20 mouse cellular contexts compared by ENCODE assay signal in genomic region chr4:46957955-46958354, GRCm38 (mm10). TPM values are rescaled to one million over a fixed set of nuclear protein-coding genes. Genes with fewer than 3 reads are reported as not detected.
DNase-seq lines count a peak whose midpoint lies in the region; ATAC-seq and TF ChIP-seq lines count a peak whose summit lies in the region.
"Had no signal": no experiment of that assay in that cellular context is flagged by ENCODE, and none has a peak within 500 bp of the region (broad histone marks: within the 10 kb centered on the region; RNA-seq: fewer than 3 reads in every experiment).

No protein-coding gene starts in this region.

- no peaks in the 10 kb centered on the region for H3K36me3 ChIP-seq in forebrain, postnatal 0 days (ENCODE audit: insufficient read depth)
- no peaks in the 10 kb centered on the region for H3K36me3 ChIP-seq in forebrain, embryonic 13.5 days (ENCODE audit: poor library complexity, severe bottlenecking)
- no peaks in the 10 kb centered on the region for H3K36me3 ChIP-seq in midbrain, embryonic 15.5 days (replicated peaks)
- H3K36me3 ChIP-seq in midbrain, embryonic 14.5 days (ENCODE audit: control insufficient read depth, insufficient read depth, low read length): no peaks in the 10 kb centered on the region
- H3K36me3 ChIP-seq: embryonic facial prominence, embryonic 13.5 days; heart, embryonic 12.5 days; lung, embryonic 15.5 days; neural tube, embryonic 15.5 days had no signal

- H3K27ac ChIP-seq in forebrain, postnatal 0 days (ENCODE audit: low read depth, low read length): no peak overlapping the region
- H3K27ac ChIP-seq in forebrain, embryonic 13.5 days: no peak overlapping the region
- no peak overlapping the region for H3K27ac ChIP-seq in midbrain, embryonic 15.5 days
- no peak overlapping the region for H3K27ac ChIP-seq in midbrain, embryonic 14.5 days (replicated peaks; ENCODE audit: low read depth, low read length)
- H3K27ac ChIP-seq: embryonic facial prominence, embryonic 13.5 days; lung, embryonic 15.5 days; neural tube, embryonic 15.5 days had no signal

- no peak overlapping the region for H3K4me3 ChIP-seq in forebrain, postnatal 0 days (ENCODE audit: low read depth, low read length)
- H3K4me3 ChIP-seq in forebrain, embryonic 13.5 days: no peak overlapping the region
- H3K4me3 ChIP-seq in midbrain, embryonic 15.5 days: no peak overlapping the region
- H3K4me3 ChIP-seq in midbrain, embryonic 14.5 days (replicated peaks; ENCODE audit: low read depth, low read length): no peak overlapping the region
- H3K4me3 ChIP-seq: embryonic facial prominence, embryonic 13.5 days; heart, embryonic 12.5 days; lung, embryonic 15.5 days; neural tube, embryonic 15.5 days had no signal

- TF ChIP-seq CTCF in forebrain, postnatal 0 days (IDR thresholded peaks at IDR 0.05; ENCODE audit: low read depth): no peak

- no peaks in the 10 kb centered on the region for H3K27me3 ChIP-seq in forebrain, postnatal 0 days (ENCODE audit: insufficient read depth, low read length)
- no peaks in the 10 kb centered on the region for H3K27me3 ChIP-seq in forebrain, embryonic 13.5 days
- no peaks in the 10 kb centered on the region for H3K27me3 ChIP-seq in midbrain, embryonic 15.5 days (replicated peaks)
- H3K27me3 ChIP-seq in midbrain, embryonic 14.5 days (ENCODE audit: control insufficient read depth, insufficient read depth, low read length): no peaks in the 10 kb centered on the region
- H3K27me3 ChIP-seq: embryonic facial prominence, embryonic 13.5 days; lung, embryonic 15.5 days; neural tube, embryonic 15.5 days had no signal

- no peak for DNase-seq in forebrain, postnatal 0 days
- DNase-seq in midbrain, embryonic 14.5 days: no peak
- peak; percentile 92 to 97 for DNase-seq in cerebellum, postnatal 10 days
- DNase-seq in layer of hippocampus, postnatal 10 days (ENCODE audit: low spot score in 2 of 2): peak; percentile 36 to 53
- no peak for DNase-seq in spleen, postnatal 14 days (ENCODE audit: low spot score in 2 of 2)
- DNase-seq in lung, postnatal 25 days (ENCODE audit: low spot score): no peak
- DNase-seq: heart, postnatal 4 days; kidney, adult 18-20 months; kidney, postnatal 14 days; thymus, adult 2 months had no signal

- 83% methylated on average over 7 of the region's 7 CpGs for WGBS in forebrain, postnatal 0 days
- 89% methylated on average over 7 of the region's 7 CpGs for WGBS in forebrain, embryonic 13.5 days
- 89% methylated on average over 7 of the region's 7 CpGs for WGBS in midbrain, embryonic 15.5 days
- 87% methylated on average over 7 of the region's 7 CpGs for WGBS in midbrain, embryonic 14.5 days

- ATAC-seq in forebrain, postnatal 0 days: peak; percentile 73
- ATAC-seq in forebrain, embryonic 13.5 days: no peak
- ATAC-seq in midbrain, embryonic 15.5 days (replicated peaks): 0 out of 2 replicates have a peak, but pooled peaks have one; percentile 28
- ATAC-seq in midbrain, embryonic 14.5 days (ENCODE audit: low FRiP score, low TSS enrichment): no peak
- ATAC-seq: activated CD4-positive, CD25-positive, alpha-beta regulatory T cell, adult 4 months had no signal

- no peak overlapping the region for H3K4me2 ChIP-seq in forebrain, postnatal 0 days (ENCODE audit: low read depth)
- H3K4me2 ChIP-seq in forebrain, embryonic 13.5 days: no peak overlapping the region
- no peak overlapping the region for H3K4me2 ChIP-seq in midbrain, embryonic 15.5 days
- H3K4me2 ChIP-seq in midbrain, embryonic 14.5 days (ENCODE audit: low read length): no peak overlapping the region
- H3K4me2 ChIP-seq: embryonic facial prominence, embryonic 13.5 days; heart, embryonic 12.5 days; liver, embryonic 11.5 days; lung, embryonic 15.5 days; neural tube, embryonic 15.5 days had no signal

- no peaks in the 10 kb centered on the region for H3K4me1 ChIP-seq in forebrain, postnatal 0 days (ENCODE audit: insufficient read depth)
- no peaks in the 10 kb centered on the region for H3K4me1 ChIP-seq in forebrain, embryonic 13.5 days
- H3K4me1 ChIP-seq in midbrain, embryonic 15.5 days: no peaks in the 10 kb centered on the region
- H3K4me1 ChIP-seq in midbrain, embryonic 14.5 days (ENCODE audit: control insufficient read depth, insufficient read depth, low read length): no peaks in the 10 kb centered on the region
- H3K4me1 ChIP-seq: embryonic facial prominence, embryonic 13.5 days; heart, embryonic 12.5 days; lung, embryonic 15.5 days had no signal

- no peak overlapping the region for H3K9ac ChIP-seq in forebrain, postnatal 0 days
- H3K9ac ChIP-seq in forebrain, embryonic 13.5 days: no peak overlapping the region
- no peak overlapping the region for H3K9ac ChIP-seq in midbrain, embryonic 15.5 days
- no peak overlapping the region for H3K9ac ChIP-seq in midbrain, embryonic 14.5 days (replicated peaks; ENCODE audit: low read length)
- H3K9ac ChIP-seq: embryonic facial prominence, embryonic 13.5 days; heart, embryonic 12.5 days; lung, embryonic 15.5 days; neural tube, embryonic 15.5 days had no signal

- no peaks in the 10 kb centered on the region for H3K9me3 ChIP-seq in forebrain, postnatal 0 days (ENCODE audit: low read length)
- no peaks in the 10 kb centered on the region for H3K9me3 ChIP-seq in forebrain, embryonic 13.5 days (replicated peaks)
- H3K9me3 ChIP-seq in midbrain, embryonic 15.5 days: no peaks in the 10 kb centered on the region
- H3K9me3 ChIP-seq in midbrain, embryonic 14.5 days (ENCODE audit: control insufficient read depth, low read length): no peaks in the 10 kb centered on the region
- H3K9me3 ChIP-seq: embryonic facial prominence, embryonic 13.5 days; heart, embryonic 12.5 days; lung, embryonic 15.5 days; neural tube, embryonic 15.5 days had no signal

RNA-seq across cellular contexts. Expression of gene Gabbr2, which starts 33.7 kb away (rescaled TPM):
- 51.8 and 65.3 TPM in 2 replicates for total RNA-seq in forebrain, postnatal 0 days (2014; rRNA removed)
- 6.4 and 14.7 TPM in 2 replicates for polyA plus RNA-seq in forebrain, postnatal 0 days (2015; fragmentation: Nextera tagmentation; extraction: Ambion mirVana)
- 0.88 and 1.5 TPM in 2 replicates for polyA plus RNA-seq in forebrain, embryonic 13.5 days (2015; fragmentation: Nextera tagmentation; extraction: Ambion mirVana)
- polyA plus RNA-seq in midbrain, embryonic 15.5 days (2015; fragmentation: Nextera tagmentation; extraction: Ambion mirVana): 12.7 and 14.8 TPM in 2 replicates
- polyA plus RNA-seq in midbrain, embryonic 14.5 days (2014; fragmentation: Nextera tagmentation; extraction: Ambion mirVana): 8.6 and 10.7 TPM in 2 replicates
- total RNA-seq in layer of hippocampus, postnatal 10 days (2021): 100 to 1,000 TPM; 184 to 203 TPM
- total RNA-seq: megakaryocyte, adult 5-6 weeks; monocyte, adult 5-6 weeks had no signal

Comparison
In these comparisons a context has a peak if more than half of its experiments do, and no peak if none do; other contexts are left out.
1. ATAC-seq: peak in forebrain, postnatal 0 days (single experiment) and midbrain, embryonic 15.5 days (single experiment); none in forebrain, embryonic 13.5 days (single experiment) and midbrain, embryonic 14.5 days (single experiment).
2. DNase-seq: peak in cerebellum, postnatal 10 days (2 of 2) and layer of hippocampus, postnatal 10 days (2 of 2); none in forebrain, postnatal 0 days (single experiment), midbrain, embryonic 14.5 days (single experiment), spleen, postnatal 14 days (0 of 2) and lung, postnatal 25 days (single experiment).